Mouse (Mus musculus) stomach, postnatal 0 days (tissue): ENCODE results near the gene Pus7l.

Experiments
- CTCF ChIP-seq: IDR thresholded peaks from 2 replicates; pipeline ENCODE4 v1.5.1; 2016; ENCODE audit warnings: antibody characterized with exemption, low read depth, mild to moderate bottlenecking, moderate library complexity
- EP300 ChIP-seq: optimal IDR thresholded peaks from 2 replicates; pipeline ENCODE3; 2016; ENCODE audit warnings: antibody characterized with exemption

DNA sequence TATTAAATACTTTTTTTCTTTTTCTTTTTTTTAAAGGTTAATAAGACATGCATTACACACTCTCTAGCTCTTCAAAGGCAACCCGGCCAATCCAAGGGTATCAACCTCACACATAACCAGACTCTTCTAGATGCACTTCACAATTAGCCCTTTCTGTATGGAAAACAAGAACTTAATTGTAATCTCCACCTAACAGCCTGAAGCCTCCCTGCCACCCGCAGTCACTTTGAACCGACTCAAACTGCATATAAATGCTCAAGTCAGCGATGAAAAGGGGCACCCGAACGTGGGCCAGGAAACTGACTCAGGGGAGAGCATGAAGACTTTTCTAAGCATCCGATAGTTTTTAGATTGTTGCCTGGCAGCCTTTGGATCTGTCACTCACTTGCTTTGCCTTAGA lies 66.1 kb downstream of the Pus7l start:
- TF ChIP-seq CTCF (no peak), EP300 (no peak)
